In the genomic region with DNA sequence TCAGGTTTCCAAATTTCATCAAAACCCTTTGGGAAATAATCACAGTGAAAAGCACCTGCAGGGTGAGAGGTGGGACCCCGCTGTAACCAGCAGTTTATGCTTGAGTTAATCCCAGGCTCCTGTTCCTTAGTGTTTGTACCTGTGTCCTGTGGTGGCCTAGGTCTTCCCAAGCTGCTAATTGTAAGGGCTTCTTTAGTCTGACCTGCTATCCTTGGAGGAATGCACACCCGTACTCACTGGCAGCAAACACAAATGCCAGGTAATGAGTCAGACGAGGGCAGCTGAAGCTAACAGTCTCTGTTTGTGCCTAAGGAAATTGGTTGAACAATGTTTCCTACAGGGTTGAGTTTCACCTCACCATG, we compare ENCODE assay signal across 14 mouse cellular contexts.
"Had no signal": no experiment of that assay in that cellular context is flagged by ENCODE, and none has a peak within 500 bp of the region (broad histone marks: within the 10 kb centered on the region; RNA-seq: fewer than 3 reads in every experiment).

No protein-coding gene starts in this region.

- ATAC-seq: lung, postnatal 0 days; midbrain, embryonic 13.5 days had no signal

- H3K4me1 ChIP-seq: limb, embryonic 10.5 days; liver, embryonic 15.5 days; midbrain, embryonic 13.5 days; neural tube, embryonic 15.5 days had no signal

- H3K4me3 ChIP-seq: left cerebral cortex, adult 2 months; limb, embryonic 10.5 days; liver, embryonic 15.5 days; midbrain, embryonic 13.5 days; neural tube, embryonic 15.5 days had no signal

- H3K27me3 ChIP-seq: liver, embryonic 15.5 days; midbrain, embryonic 13.5 days; neural tube, embryonic 15.5 days had no signal

- H3K36me3 ChIP-seq: limb, embryonic 10.5 days; liver, embryonic 15.5 days; midbrain, embryonic 13.5 days; neural tube, embryonic 15.5 days had no signal

- H3K4me2 ChIP-seq: liver, embryonic 11.5 days; liver, embryonic 15.5 days; midbrain, embryonic 13.5 days; neural tube, embryonic 15.5 days had no signal

- H3K27ac ChIP-seq: kidney, postnatal 0 days; left cerebral cortex, adult 2 months; limb, embryonic 10.5 days; liver, embryonic 15.5 days; midbrain, embryonic 13.5 days; neural tube, embryonic 15.5 days; stomach, postnatal 0 days had no signal

- H3K9ac ChIP-seq: liver, embryonic 15.5 days; midbrain, embryonic 13.5 days; neural tube, embryonic 15.5 days had no signal

- H3K9me3 ChIP-seq: limb, embryonic 10.5 days; liver, embryonic 15.5 days; midbrain, embryonic 13.5 days; neural tube, embryonic 15.5 days had no signal

- DNase-seq: lung, adult 2 months; lung, postnatal 36 days; right cerebral cortex, adult 18-20 months; right cerebral cortex, postnatal 25 days; thymus, postnatal 4 days had no signal
